Mouse (Mus musculus) left cerebral cortex, adult 2 months (tissue): ENCODE data around the gene Ppp2r2c. TPM values are rescaled to one million over a fixed set of nuclear protein-coding genes. Genes with fewer than 3 reads are reported as not detected.
"Not testable (repeated sequence)": the region's sequence is repeated elsewhere in the genome, so short reads cannot be mapped to it uniquely, and the experiment has no call there.

Source experiments
- DNase-seq, 2 experiments: peaks; one replicate each; pipeline ENCODE4 v3.0.0; 2021 to 2022; ENCODE audit warnings: low spot score in 2 of 2, mixed read lengths in 1 of 2; ENCODE audit errors: extremely low spot score in 1 of 2
- H3K27ac ChIP-seq: fragments of 200-600 bp; 2 replicates; pipeline ENCODE4 v1.8.1; 2022
- H3K4me3 ChIP-seq: fragments of 200-600 bp; 2 replicates; pipeline ENCODE4 v1.8.1; 2022
- CTCF ChIP-seq: fragments of 200-600 bp; IDR thresholded peaks from 2 replicates; pipeline ENCODE4 v1.8.1; 2022; ENCODE audit warnings: antibody characterized with exemption, mild to moderate bottlenecking, moderate library complexity
- intact Hi-C: fragments of 180-260 bp; cut with DNase I; formaldehyde crosslinking; loops from one replicate; pipeline ENCODE4 v1.15.1; 2025
- total RNA-seq, 2 experiments: library from RNA; stranded (reverse); gene quantifications; 2 replicates each; pipeline ENCODE4 v1.2.3; 2021

Ppp2r2c gene
- total RNA-seq, 2 experiments from 2014 or later: 448 to 462 TPM

DNA sequence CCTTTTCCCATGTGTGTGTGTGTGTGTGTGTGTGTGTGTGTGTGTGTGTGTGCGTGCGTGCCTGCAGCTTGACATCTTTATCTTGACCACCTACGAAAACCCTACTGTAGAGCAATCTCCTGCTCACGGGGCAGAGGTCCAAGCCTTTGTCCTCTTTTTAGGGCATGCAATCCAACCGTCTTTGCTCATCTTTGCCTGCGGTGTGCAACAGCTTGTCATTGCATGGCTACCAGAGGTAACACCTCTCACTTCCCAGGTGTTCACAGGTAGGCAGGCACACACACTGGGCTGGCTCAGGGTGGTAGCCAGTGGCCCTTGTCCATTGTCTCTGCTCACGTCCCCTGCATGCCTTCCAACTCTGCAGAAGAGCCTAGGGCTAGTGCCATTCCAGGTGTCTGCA, 49.7 kb downstream of the Ppp2r2c start:
- Histone ChIP-seq H3K27ac (0 out of 2 replicates have a peak overlapping the region, but pooled peaks have one; percentile 11), H3K4me3 (no peak overlapping the region)
- TF ChIP-seq CTCF: no peak
- intact Hi-C loops: no loop called here
- DNase-seq: no peak

- TF ChIP-seq CTCF: peak; percentile 49
- Histone ChIP-seq H3K4me3 (no peak overlapping the region), H3K27ac (no peak overlapping the region)
- intact Hi-C loops: loop anchor here (1.0 kb wide), 1 partner anchor 84 kb away; no protein-coding TSS in a partner anchor
- no peak for DNase-seq
Measured at GRCm38 (mm10) chr5:36920072-36920471, 51.8 kb downstream of the Ppp2r2c start.

DNA sequence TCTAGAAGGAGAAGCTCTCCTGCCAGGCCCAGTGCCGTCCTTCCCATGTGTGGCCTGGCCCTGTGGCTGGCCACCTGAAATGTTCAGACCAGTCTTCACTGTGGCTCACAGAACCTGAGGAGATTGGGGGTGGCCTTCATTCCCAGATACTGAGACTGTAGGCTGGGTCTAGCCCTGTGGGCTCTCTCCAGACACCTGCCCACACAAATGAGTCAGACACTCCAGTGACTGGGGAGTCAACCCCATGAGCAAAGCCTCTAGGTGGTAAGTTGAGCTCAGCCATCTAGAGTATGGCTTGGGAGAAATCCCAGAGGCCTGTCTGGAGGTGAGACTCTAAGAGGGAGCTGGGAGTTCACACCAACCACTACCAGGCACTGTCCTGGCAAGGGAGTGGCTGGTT, 53.6 kb downstream of the Ppp2r2c start:
- Histone ChIP-seq H3K27ac (peak overlapping the region; percentile 80), H3K4me3 (no peak overlapping the region)
- intact Hi-C loops: no loop called here
- TF ChIP-seq CTCF: no peak
- DNase-seq: no peak

DNA sequence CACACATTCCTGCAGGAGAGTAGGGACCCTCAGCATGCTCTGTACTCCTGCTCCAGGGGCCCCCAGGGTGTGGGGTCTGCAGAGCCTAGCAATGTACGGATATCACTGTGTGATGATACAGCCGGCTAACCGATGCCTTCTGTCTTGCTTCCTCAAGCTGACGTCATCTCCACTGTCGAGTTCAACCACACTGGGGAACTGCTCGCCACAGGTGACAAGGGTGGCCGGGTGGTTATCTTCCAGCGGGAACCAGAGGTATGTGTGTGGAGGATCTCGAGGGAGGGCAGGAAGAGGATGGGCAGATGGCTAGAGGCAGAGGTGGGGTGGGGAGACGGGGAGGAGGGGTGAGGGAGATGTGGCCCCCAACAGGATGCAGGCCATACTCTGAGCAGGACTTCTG, 54.5 kb downstream of the Ppp2r2c start:
- no peak overlapping the region for H3K4me3 ChIP-seq
- no peak for DNase-seq
- H3K27ac ChIP-seq: peak overlapping the region; percentile 80
- intact Hi-C loops: no loop called here
- TF ChIP-seq CTCF: no peak

DNA sequence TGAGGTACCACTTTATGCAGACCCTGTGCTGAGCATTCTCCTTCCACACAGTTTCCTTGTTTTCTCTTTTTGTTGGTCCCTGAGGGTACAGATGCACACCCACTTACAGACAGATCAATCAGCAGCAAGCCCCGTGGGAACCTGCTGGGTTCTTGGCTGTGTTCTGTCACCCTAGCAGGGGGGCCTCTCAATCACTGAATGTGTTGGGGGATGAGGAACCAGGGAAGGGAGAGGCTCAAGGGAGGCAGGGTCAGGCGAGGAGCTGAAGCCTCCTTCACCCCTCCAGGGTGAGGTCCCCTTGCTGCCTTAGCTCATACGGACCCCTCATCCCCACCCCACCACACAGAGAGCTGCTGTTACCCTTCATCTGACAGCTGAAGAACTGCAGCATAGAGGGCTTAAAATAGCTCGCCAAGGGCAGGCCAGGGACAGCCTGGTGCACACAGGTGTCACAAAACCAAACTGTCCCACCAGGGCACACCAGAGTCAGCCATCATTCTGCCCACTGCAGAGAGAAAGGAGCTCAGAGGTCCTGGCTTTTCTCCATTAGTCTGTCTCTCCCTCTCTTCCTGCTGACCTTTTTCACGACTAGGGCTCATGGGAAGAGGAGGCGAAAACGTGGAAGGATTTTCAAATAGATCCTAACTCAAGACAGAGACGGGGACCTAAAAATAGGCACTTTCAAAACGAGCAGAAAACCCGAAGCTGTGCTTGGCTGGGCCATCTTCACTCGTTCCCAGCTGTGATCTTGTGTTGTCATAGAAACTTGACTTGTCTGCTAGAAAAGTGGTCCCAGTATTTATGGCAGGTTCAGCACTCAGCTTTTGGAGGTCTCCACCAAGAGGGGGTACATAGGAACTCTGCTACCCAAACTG, 55.8 kb downstream of the Ppp2r2c start:
- H3K27ac ChIP-seq: peak overlapping the region; percentile 80
- no peak overlapping the region for H3K4me3 ChIP-seq
- DNase-seq: no peak
- TF ChIP-seq CTCF: no peak
- intact Hi-C loops: no loop called here

DNA sequence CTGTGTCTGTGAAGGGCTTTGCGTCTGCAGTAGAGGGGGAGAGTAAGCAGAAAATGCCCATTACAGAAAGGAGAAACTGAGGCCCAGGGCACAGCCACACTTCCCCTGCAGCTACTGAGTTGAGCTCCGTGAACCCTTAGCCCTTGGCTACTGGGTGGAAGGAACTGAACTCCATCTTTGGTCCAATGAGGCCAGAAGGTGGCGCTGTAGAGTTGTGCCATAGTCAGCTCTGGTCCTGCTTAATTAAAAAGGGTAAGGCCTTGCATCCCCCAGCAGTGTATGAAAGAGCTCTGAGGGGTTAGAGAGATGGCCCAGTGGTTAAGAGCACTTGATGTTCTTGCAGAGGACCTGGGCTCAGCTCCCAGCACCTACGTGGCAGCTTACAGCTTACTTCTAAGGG, 60.4 kb downstream of the Ppp2r2c start:
- no peak for DNase-seq
- Histone ChIP-seq H3K4me3 (no peak overlapping the region), H3K27ac (no peak overlapping the region)
- peak; percentile 62 for TF ChIP-seq CTCF
- intact Hi-C loops: no loop called here

GRCm38 (mm10) chr5:36929376-36929775, 61.1 kb downstream of the Ppp2r2c start:
- Histone ChIP-seq H3K4me3 (no peak overlapping the region), H3K27ac (no peak overlapping the region; the same call in 1 of the 2 replicates)
- intact Hi-C loops: no loop called here
- no peak for TF ChIP-seq CTCF
- no peak for DNase-seq

- intact Hi-C loops: no loop called here
- no peak for DNase-seq
- no peak for TF ChIP-seq CTCF
- Histone ChIP-seq H3K27ac (no peak overlapping the region), H3K4me3 (no peak overlapping the region)
Measured at GRCm38 (mm10) chr5:36933383-36933782, 65.1 kb downstream of the Ppp2r2c start.

DNA sequence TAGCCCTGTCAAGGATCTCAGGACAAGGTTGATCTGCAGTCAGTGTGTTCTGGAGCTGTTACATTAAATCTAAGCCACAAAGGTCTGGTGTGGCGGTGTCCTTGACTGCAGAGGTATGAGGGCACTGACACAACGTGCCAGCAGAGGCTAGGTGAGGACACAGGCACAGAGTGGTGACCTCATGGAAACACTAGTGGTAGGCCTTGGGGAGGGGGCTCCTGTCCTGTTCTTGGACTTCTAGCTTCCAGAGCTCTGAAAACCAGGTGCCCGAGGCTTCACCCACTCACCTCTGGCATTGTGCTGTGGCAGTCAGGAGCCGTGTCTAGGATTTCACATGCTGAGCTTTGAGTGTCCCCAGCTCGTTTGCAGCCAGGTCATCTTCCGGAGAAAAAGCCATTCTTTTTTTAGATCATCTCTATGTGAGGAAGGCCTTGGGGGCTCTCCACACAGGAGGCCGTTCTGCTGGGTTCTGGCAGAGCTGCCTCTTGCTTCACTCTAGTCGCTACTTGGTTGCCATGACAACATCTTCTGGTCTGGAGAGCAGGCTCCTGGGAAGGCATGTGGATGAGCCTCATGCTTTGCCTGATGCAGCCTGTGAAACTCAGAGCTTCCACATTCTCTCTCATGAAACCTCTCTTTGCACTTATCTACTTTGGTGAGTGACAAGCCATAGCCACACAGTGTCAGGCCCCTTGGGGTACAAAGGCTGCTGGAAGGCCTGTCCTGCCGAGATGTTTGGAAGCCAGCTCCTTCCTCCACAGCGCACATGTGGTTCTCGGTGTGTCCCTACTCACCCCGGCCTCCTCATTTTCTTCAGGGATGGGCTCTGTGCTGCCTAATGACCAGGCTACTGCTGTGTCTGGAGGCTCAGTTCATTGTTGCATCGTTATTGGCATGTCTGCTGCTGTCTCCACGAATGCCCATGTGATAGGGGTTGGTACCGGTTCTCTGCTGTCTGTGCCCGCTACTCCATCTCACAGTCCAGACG, 67.5 kb downstream of the Ppp2r2c start:
- TF ChIP-seq CTCF: no peak
- DNase-seq: peak in 1 of 2 experiments; percentile 46
- H3K4me3 ChIP-seq: no peak overlapping the region
- intact Hi-C loops: no loop called here
- H3K27ac ChIP-seq: peak overlapping the region; percentile 55

GRCm38 (mm10) chr5:36936548-36936947, 68.2 kb downstream of the Ppp2r2c start:
- H3K4me3 ChIP-seq: no peak overlapping the region
- DNase-seq: no peak
- H3K27ac ChIP-seq: peak overlapping the region; percentile 55; the same call in 1 of the 2 replicates
- peak; percentile 22 for TF ChIP-seq CTCF
- intact Hi-C loops: no loop called here

GRCm38 (mm10) chr5:36938021-36938420, 69.7 kb downstream of the Ppp2r2c start:
- no peak for DNase-seq
- no peak for TF ChIP-seq CTCF
- intact Hi-C loops: no loop called here
- H3K27ac ChIP-seq: no peak overlapping the region
- H3K4me3 ChIP-seq: no peak overlapping the region

DNA sequence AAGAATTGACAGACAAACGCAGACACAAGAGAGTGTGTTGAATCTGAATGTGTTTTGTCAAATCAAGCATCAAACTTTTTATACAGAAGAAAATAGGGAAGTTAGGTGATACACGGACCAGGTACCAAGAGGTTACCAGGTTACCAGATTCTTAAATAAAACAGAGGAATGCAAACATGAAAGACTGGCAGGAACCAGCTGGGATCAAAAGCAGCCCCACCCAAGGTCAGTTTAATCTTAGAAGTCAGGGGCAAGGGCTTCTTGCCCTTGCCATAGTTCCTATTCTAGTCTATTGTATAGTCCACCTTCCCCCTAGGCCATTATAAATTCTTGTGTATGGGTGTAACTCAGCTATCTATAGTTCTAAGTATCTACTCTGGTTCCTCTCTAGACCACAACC, 70.7 kb downstream of the Ppp2r2c start:
- DNase-seq, H3K4me3 ChIP-seq, H3K27ac ChIP-seq, intact Hi-C loops: not testable (repeated sequence)
